Mouse (Mus musculus) CD8-positive naive resting alpha-beta T cell, adult 57 days (primary cell): ENCODE results near the gene Rftn2. TPM values are rescaled to one million over a fixed set of nuclear protein-coding genes. Genes with fewer than 3 reads are reported as not detected.

Source experiments
- total RNA-seq: library from RNA; stranded (reverse); gene quantifications from one replicate; pipeline ENCODE4 v1.2.4, GENCODE M21; 2023

The Rftn2 gene
- total RNA-seq, result 2.6 TPM

GRCm38 (mm10) chr1:55226011-55226857 lies at the start of gene Rftn2:
Gene Rftn2 (minus strand): TSS chr1:55226782.

DNA sequence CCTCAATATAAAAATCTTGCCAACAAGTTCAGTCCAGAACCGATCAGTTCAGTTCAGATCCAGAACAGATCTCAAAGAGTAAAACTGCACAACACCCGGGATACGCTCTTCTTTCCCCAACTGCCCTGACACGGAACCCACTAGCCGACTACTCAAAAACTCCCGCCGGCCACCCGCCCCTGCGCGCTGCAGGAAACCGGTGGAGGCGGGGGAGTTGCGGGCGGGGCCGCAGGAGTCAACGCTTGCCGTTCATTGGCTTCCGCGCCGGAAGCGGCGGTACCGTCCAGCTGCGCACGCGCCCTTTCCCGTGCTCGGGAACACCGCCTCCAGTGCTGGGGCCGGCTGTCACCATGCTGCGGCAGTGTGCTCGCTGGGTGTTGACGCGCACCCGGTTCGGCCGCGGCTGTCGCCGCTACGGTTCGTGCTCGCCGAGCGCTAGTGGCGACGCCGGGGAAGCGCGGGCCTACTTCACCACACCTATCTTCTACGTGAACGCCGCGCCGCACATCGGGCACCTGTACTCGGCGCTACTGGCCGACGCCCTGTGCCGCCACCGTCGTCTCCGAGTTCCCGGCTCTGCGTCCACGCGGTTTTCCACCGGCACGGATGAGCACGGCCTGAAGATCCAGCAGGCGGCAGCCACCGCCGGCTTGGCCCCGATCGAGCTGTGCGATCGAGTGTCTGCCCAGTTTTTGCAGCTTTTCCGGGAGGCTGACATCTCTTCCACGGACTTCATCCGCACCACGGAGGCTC lies 10.5 kb upstream of the Rftn2 start, which contains the start of gene Mars2:
Gene Mars2, plus strand, starts transcription at position 288 of the 753 bp plus-strand sequence.

DNA sequence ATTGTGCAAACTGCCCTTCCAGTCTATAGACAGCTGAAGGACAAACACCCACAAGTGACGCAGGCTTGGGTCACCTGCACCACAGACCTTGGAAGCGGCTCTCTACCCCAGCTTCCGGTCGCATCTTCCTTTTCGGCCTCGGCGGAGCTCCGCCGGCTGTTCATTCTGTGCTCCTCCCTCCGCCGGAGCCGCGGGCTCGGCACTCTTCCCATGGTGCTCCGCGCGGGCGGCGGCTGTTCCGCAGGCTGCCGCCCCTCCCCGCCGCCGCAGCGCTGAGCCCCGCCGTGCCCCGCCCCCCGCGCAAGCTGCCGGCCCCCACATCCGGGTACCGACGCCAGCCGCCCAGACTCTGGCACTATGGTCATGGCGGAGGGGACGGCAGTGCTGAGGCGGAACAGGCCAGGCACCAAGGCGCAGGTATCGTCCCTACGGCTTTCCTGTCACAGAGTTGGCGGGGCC lies 95.6 kb downstream of the Rftn2 start, which contains the start of gene Mob4:
Gene Mob4, plus strand, starts transcription at position 289 of the 459 bp plus-strand sequence.

Other genes with a start within 250 kb of the Rftn2 start
- gene Sf3b1, start 199.3 kb downstream of the Rftn2 start, total RNA-seq, result 500 TPM
- gene Coq10b, start 174.0 kb downstream of the Rftn2 start, total RNA-seq, result 86.7 TPM
- gene Hspe1, start 138.7 kb downstream of the Rftn2 start, total RNA-seq, result 180 TPM
- gene Hspd1, start 138.5 kb downstream of the Rftn2 start, total RNA-seq, result 117 TPM
- gene Mob4, start 95.6 kb downstream of the Rftn2 start, total RNA-seq, result 78.5 TPM
- gene Mars2, start 10.4 kb upstream of the Rftn2 start, total RNA-seq, result 7.7 TPM
- gene Boll, start 136.7 kb upstream of the Rftn2 start, total RNA-seq, result 14.9 TPM
- gene Plcl1, start 179.1 kb upstream of the Rftn2 start, total RNA-seq, result 1.5 TPM